Mouse (Mus musculus) liver, adult 2 months (tissue): Measurements from ENCODE around the gene Gprc5d.

Experiments used
- CTCF ChIP-seq: fragments of 200-500 bp; IDR thresholded peaks from 2 replicates; pipeline ENCODE4 v1.5.1; 2011; ENCODE audit warnings: low read depth, low read length, control low read depth
- POLR2A ChIP-seq: fragments of 200-500 bp; IDR thresholded peaks from 2 replicates; pipeline ENCODE4 v1.6.1; 2011; ENCODE audit warnings: low read length, control low read depth; ENCODE audit not compliant: insufficient read depth; ENCODE audit errors: extremely low read depth

- TF ChIP-seq CTCF: no peak
- no peak for TF ChIP-seq POLR2A
Measured at GRCm38 (mm10) chr6:135092798-135093470, 25.1 kb downstream of the Gprc5d start.
